Mouse (Mus musculus) right cerebral cortex, adult 18-20 months (tissue): ENCODE measurements around the gene Bicc1.

Experiments
- DNase-seq: peaks from one replicate; pipeline ENCODE4 v3.0.0; 2022; ENCODE audit warnings: mixed read lengths

The Bicc1 gene

GRCm38 (mm10) chr10:71044410-71044809, 115.1 kb downstream of the Bicc1 start:
- no peak for DNase-seq

- DNase-seq: no peak
These were observed 117.6 kb downstream of the Bicc1 start for GRCm38 (mm10) chr10:71041874-71042273.

GRCm38 (mm10) chr10:71036484-71036883, 123.0 kb downstream of the Bicc1 start:
- DNase-seq: no peak

- DNase-seq: no peak
These were observed 130.5 kb downstream of the Bicc1 start for GRCm38 (mm10) chr10:71028996-71029395.

GRCm38 (mm10) chr10:71028066-71028844, 131.2 kb downstream of the Bicc1 start:
- peak; percentile 25 for DNase-seq

- no peak for DNase-seq
These were observed 134.2 kb downstream of the Bicc1 start for GRCm38 (mm10) chr10:71025131-71025894.

- DNase-seq: no peak
These were observed 134.8 kb downstream of the Bicc1 start for GRCm38 (mm10) chr10:71024681-71025080.

GRCm38 (mm10) chr10:71023471-71023870, 136.0 kb downstream of the Bicc1 start:
- DNase-seq: no peak

- no peak for DNase-seq
These were observed 139.0 kb downstream of the Bicc1 start for GRCm38 (mm10) chr10:71020459-71020858.

- no peak for DNase-seq
These were observed 139.7 kb downstream of the Bicc1 start for GRCm38 (mm10) chr10:71019836-71020235.

- no peak for DNase-seq
These were observed 149.6 kb downstream of the Bicc1 start for GRCm38 (mm10) chr10:71009771-71010496.

GRCm38 (mm10) chr10:71008721-71009120, 150.8 kb downstream of the Bicc1 start:
- DNase-seq: no peak

- DNase-seq: no peak
These were observed 151.5 kb downstream of the Bicc1 start for GRCm38 (mm10) chr10:71007956-71008355.

- DNase-seq: no peak
These were observed 152.0 kb downstream of the Bicc1 start for GRCm38 (mm10) chr10:71007516-71007915.

GRCm38 (mm10) chr10:71007001-71007400, 152.5 kb downstream of the Bicc1 start:
- no peak for DNase-seq

GRCm38 (mm10) chr10:71002871-71003270, 156.6 kb downstream of the Bicc1 start:
- no peak for DNase-seq

GRCm38 (mm10) chr10:71002186-71002585, 157.3 kb downstream of the Bicc1 start:
- no peak for DNase-seq

- DNase-seq: peak; percentile 21
These were observed 161.4 kb downstream of the Bicc1 start for GRCm38 (mm10) chr10:70998136-70998535.

- no peak for DNase-seq
These were observed 163.4 kb downstream of the Bicc1 start for GRCm38 (mm10) chr10:70996051-70996450.

GRCm38 (mm10) chr10:70994135-70994497, 165.4 kb downstream of the Bicc1 start:
- DNase-seq: no peak

GRCm38 (mm10) chr10:70993497-70994134, 165.9 kb downstream of the Bicc1 start:
- DNase-seq: peak; percentile 27

- DNase-seq: no peak
These were observed 172.1 kb downstream of the Bicc1 start for GRCm38 (mm10) chr10:70987396-70987795.
